Mouse (Mus musculus): ENCODE data around the gene Itpr1.

Gene Itpr1

DNA sequence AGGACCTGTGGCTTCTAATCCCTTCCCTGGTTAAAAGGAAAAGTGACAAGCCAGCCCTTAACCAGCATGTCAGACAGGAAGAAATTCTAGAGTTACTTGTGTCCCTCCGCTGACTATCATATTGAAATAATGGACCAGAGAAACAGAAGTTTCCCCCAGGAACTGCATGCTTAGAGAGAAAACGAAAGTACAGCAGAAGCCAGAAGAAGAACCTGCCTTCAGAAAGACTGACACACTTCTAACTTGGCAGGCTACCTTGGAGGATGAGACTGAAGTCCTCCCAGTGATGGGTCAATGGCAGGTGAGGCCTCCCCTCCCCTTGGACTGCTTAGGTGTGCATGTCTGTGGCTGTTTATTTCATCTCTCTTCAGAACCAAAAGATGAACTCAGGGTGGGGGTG lies 386.4 kb downstream of the Itpr1 start:
- no peak for DNase-seq (ENCODE audit: low spot score)

Measured in urinary bladder, postnatal 14 days (tissue).